Mouse (Mus musculus): ENCODE data around the gene Cldn24.
"Not testable (repeated sequence)": the region's sequence is repeated elsewhere in the genome, so short reads cannot be mapped to it uniquely, and the experiment has no call there.

Gene Cldn24

DNA sequence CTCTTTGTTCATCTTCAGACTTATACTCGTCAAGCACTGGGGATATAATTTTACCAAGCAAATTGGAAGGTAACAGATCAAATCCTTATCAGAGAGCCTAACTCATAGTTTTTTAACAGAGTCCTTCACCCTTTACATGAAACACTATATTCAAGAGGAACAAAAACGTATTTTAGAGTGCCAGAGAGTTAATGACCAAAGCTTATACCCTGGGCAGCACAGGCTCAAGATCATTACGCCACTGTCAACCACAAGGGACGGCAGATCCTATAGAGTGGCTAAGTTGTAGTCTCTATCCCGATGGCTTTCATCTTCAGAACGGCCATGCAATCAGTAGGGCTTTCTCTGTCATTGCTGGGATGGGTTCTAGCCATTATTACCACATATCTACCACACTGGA is at the start of gene Cldn24:
Cldn24 (plus strand) TSS at position 301 of the 400 bp plus-strand sequence.
- no peak for DNase-seq

DNA sequence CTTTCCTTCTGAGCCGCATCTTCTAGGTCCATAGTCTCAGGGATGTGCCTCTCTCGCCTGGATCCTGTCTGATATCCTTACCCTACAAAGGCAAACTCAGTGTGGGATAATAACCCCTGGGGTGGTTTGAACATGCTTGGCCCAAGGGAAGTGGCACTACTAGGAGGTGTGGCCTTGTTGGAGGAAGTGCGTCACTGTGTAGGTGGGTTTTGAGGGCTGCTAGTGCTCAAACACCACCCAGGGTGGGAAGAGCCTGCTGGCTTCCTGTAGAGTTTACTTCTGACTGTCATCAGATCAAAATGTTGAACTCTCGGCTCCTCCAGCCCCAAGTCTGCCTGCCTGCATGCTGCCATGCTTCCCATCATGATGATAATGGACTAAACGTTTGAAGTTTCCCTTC is 49.0 kb upstream of the Cldn24 start:
- DNase-seq, result no peak

DNA sequence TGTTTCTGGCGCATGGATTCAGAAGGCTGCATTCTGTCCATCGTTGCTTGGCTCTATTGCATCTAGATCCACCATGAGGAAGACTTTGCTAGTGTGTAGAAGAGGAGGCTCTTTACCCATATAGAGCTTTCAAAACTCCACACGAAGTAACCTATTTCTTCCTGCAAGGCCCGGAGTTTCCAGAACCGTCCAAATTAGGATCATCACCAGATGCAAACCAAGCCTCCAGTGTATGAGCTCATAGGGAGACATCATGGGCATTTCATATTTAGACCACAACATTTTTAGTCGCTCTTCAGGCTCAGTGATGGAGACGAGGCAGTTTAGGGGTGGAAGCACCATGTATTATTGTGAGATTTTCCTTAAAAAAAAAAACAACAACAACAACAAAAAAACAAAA is 44.5 kb upstream of the Cldn24 start:
- no peak for DNase-seq

DNA sequence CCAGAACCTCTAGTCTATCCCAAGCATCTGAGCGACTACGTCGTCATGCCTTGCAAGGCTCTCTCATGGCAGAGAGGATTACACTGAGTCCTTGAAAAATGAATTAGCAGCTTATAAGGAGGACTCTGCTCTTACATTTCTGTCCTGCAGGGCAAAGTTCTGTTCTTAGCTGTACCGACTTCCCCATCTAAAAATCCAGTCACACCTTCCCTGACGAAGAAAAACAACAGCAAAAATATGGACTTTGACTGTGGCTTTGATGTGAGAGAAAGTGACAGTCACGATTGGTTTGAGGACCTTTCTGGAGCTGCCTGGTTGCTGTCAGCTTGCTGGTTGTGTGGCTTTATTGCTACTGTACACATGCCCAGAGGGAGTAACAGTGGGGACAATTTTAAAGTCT is 42.4 kb upstream of the Cldn24 start:
- no peak for DNase-seq

DNA sequence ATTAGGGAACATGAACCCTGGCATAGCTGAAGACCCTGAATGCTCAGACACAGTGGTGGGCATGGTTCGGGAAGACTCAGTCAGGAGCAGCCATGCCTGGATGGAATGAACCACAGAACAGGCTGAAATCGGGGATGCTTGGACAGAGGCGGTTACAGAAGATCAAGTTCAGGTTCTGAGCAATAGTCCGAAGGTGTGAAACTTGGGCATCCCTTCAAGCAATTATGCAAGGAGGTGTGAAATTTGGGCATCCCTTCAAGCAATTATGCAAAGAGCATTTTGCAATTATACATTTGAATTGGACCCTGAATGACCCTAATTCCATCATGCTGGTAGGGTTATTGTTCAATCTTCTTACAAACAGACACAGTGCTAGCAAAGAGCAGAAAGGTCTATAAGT is 40.1 kb upstream of the Cldn24 start:
- DNase-seq, result no peak

DNA sequence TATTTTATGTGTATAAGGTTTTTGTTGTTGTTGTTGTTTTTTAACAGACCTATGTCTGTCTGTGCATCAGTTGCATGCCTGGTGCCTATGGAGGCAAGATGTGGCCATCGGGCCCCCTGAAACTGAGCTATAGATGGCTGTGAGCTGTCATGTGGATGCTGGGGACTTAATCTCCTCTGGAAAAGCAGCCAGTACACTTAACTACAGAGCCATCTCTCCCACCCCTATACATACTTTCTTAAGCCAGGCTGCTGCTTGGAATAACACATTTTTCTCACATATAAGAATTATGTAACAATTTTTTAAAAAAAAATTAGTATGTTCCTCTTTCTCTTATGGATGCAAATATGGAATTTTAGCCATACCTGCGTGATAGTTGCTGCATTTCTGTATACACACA is 38.4 kb upstream of the Cldn24 start:
- no peak for DNase-seq

DNA sequence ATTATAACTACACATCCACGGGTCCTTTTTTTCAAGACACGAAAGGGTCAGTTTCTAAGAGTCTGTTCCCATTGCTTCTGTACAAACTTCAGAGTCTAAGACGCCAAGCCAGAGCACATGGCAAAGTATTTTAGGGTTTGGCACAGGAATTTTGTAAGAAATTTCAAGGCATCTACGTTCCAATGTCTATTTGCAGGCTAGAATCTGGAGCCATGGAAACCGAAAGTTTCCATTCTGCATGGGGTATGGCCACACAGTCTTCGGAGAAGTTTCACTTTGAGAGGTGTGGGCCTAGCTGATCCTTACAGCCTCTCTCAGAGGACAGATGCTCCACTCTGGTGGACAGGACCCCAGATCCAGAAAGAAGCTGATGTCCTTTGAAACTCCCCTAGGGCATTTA is 38.0 kb upstream of the Cldn24 start:
- DNase-seq, result no peak

DNA sequence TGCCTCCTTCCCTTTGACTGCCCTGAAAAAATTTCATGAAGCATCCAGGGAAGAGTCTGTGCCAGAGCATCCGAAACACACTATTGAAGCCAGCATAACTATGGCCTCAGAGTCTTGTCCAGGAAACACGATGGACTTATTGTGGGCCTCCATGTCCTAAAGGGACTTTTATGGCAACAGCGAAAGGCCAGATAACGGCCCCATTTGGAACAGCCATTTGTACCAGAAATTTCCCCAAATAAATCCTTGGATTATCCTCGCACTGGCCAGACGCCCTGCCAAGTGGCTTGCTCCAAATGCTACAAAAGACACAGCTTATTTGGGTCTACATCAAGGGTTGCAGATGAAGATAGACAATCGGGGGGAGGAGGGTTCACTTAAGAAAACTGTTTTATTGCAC is 37.5 kb upstream of the Cldn24 start:
- no peak for DNase-seq

DNA sequence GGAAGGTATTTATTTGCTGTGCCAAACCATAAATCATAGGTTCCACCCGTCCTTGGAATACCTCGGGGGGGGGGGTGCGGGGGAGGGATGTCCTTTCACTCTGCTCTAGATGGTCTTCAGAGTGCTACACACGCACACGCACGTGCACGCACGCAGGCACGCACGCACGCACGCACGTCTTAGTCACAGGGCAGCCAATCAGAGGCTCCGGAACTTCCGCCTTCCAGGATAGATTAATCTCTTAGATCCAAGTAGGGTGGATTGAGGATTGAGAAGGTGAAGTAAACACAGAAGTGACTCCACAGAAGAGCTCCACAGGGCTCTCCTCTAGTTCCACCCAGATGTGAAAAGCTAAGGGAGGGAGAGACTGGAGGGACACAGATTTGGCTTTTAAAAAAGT is 35.6 kb upstream of the Cldn24 start:
- DNase-seq, result no peak

DNA sequence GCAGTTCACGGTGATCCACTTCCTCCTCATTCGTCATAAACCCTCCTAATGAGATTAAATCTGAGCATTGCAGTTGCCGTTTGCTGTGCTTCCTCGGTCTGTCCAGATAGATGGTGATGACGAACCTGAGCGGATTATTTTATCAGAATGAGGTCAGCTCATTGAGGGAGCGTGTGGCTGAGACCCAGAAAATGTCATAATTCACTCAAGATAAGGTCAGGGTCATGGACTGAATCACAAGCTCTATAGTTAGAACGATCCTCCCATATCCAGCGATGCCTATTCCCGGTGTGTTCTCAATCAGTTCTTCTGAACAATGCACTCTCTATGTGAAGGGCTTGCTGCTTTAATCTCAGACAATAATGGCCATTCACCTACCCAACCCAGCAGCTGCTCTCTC is 34.2 kb upstream of the Cldn24 start:
- DNase-seq, result no peak

DNA sequence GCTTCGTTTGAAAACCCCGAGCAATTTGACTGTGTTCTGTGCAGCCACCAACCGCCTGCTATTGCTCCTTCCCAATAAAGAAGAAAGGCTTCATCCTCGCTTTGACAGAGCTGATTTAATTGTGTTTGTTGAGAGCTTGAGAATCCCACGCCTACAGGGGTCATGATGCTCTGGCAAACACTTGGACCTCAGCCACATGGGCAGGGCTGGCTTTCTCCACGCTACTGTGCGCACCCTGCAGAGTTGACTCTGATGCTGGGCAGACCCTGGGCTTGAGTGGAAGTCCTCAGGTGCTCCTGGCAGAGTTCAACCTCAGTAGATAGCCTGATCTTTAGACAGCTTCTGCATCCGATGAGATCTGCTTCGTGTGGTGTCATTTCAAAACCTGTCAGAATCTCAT is 30.0 kb upstream of the Cldn24 start:
- DNase-seq, result no peak

DNA sequence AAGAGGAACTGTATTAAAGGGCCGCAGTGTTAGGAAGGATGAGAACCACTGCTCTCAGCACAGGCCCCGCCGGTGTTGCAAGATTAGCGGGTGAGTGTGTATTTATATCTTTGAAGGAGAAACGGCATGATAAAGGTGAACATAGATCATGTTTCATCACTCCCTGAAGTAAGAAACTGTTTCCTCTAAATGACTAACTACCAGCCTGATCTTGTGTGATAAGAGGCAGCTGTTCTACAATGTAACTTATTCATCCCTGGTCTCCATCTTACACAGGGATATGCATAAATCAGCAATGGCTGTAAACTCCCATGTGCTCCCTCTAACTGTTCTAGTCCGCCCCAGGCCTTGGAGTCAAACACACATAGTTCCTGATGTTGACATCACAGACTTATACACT is 22.5 kb upstream of the Cldn24 start:
- DNase-seq, result no peak

DNA sequence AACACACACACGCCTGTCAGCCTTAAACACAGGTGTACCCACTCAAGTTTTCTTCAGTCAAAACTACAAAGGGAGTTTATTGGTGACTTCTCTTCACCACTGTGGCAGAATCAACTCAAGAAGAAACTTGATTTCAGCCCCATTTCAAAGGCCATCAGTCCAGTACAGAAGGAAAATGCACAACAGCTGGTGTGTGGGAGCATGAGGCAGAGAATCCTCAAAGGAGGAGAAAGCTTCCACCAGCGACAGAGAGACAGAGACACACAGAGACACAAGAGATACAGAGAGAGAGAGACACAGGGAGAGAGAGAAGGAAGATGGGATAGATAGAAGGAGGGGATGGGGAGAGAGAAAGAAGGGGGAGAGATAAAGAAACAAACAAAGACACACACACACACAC is 19.6 kb upstream of the Cldn24 start:
- no peak for DNase-seq

DNA sequence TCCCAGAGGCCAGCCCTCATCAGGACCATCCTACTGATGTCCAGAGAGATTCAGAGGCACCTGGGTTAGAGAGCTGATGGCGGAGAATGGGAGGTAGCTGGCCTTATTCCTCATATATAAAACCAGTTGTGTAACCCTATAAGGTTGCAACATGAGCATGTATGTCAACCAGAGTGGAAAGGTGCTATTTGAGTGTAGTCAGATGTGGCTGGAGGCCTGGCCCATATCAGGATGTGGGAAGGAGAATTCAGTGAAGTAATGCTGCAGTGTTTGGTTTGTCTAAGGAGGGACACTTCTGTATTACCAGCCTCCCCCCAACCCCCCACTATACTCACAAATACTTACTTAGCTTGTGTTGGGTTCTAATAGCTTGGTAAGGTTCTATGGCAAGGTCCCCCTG is 17.7 kb upstream of the Cldn24 start:
- DNase-seq, result no peak

DNA sequence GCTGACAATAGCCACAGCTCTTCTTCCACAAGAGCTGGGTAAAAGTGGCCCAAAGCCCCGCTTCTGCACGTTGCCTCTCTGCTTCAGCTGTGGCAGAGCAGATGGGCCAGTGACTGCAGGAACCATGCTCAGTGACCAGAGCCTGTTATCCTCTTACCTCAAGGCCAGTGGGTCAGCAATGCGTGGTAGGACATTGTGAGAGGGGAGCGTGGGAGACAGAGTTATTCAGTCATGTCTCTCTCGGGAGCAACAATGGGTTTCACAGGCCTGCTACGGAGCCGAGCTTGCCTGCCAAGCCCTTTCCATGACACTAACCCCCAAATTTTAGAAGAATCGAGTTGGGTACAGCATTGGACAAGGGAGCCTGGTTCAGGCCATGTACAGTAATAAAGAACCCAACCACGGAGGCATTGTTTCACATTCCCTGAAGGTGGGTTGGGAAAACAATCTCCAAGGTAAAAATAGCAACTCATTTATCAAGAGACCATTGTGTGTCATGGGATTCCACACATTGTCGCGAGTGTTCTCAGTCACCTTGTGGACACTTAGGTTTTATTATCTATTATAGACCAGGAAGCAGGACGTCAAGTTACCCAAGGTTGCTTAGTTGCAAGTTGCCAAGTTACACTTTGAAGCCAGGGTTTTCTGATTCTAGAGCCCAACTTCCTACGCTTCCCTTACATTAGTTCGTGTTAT is 11.8 kb upstream of the Cldn24 start:
- no peak for DNase-seq

DNA sequence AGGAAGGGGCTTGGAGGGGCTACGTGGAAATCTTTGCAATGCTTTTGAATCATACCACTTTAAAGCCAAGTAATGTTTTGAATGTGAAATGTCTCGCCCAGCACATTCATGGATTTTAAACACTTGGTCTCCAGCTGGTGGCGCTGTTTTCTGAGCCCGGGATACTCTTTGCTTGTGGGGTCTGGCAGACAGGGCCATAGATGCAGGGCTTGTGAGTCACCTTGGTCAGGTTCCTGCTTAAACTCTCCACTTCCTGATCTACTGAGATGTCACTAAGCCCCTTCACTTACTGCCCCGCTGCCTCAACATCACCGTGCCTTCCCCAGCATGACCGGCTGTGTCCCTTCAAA is 11.3 kb upstream of the Cldn24 start:
- no peak for DNase-seq

DNA sequence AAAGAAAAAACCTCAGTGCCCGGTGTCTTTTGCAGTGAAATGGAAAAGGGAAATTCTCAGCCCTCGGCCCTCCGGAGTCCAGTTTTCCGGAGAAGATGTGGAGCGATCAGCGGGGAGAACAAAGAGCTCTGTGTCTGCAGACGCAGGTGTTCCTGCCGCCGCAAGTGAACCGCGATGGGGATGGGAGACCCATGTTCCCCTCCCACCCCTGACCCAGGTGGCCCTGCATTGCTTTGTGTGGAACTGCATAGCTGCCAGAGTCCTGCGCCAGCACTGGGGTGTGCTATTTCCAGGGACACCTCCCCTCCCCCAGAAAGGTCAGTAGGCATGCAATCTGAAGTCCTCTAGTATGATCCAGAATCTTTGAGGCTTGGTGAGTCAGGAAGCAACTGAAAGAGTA is 10.7 kb upstream of the Cldn24 start:
- DNase-seq, result no peak

DNA sequence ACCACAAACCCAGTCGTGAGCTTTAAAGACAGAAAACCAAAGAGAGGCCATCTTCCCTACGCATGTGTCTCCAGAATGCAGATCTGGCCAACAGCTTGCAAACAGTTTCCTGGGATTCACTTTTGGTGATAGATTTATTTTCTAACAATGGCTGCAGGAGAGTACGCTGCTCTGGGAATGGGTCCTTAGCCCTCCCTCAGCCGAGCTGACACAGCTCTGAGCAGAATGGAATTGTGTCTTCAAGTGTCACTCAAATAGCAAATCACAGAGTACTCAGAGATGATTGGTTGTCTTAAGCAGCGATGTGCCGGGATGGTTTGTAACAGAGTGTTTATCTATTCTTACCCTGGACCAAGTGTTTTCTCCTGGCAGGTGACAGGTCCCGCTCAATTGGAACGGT is 2.9 kb upstream of the Cldn24 start:
- no peak for DNase-seq

DNA sequence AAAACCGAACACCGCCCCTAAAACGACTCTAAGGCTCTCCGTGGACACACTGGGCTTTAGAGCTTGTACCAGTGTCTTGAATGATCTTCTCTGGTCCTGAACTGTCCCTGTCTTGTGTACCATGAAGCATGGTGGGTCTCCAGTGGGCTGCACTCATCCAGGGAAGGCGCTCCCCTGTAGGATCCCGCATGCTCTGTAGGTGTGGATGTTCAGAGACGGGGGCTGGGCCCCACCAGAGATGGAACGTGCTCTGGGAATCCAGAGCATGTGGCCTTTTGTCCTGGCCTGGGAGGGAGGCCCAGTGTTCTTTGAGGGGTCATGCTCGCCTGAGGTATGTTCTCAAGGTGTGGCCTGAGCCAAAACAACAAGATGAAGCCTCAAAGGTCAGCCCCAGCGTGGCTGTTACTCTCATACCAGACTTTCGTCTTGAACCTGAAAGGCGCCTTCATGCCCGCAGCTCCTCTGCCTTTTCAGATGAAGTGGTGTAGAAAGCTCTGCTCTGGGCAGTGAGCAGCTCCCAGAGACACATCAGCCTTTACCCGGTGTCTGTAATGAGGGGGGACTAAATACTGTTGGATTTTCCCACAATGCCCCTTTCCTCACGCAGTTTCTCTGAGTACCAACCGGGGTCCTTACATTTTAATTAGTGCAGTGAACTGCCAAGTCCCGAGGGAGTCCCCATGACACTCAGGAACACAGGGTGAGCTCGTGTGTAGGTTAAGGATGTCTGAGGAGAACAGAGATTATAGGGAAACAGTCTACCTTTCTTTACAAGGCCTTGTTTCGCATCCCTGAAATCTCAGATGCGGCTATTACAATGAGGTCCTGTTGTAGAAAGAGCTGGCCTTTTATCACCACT is 800 bp upstream of the Cldn24 start:
- DNase-seq, result no peak

DNA sequence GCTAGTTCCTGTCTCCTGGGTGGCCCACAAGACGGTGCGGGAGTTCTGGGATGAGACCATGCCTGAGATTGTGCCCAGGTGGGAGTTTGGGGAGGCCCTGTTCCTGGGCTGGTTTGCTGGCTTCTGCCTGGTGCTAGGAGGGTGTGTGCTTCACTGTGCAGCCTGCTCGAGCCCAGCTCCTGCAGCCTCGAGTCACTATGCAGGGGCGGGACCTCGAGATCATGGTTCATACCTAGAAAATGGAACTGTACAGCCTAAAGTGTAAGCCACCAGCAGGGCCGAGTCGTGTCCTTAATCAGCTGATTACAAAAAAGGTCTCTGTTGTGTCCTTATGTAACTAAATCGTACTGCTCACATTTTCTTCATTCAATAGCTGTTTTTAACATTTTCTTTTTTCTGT is 598 bp downstream of the Cldn24 start:
- not testable (repeated sequence) for DNase-seq

DNA sequence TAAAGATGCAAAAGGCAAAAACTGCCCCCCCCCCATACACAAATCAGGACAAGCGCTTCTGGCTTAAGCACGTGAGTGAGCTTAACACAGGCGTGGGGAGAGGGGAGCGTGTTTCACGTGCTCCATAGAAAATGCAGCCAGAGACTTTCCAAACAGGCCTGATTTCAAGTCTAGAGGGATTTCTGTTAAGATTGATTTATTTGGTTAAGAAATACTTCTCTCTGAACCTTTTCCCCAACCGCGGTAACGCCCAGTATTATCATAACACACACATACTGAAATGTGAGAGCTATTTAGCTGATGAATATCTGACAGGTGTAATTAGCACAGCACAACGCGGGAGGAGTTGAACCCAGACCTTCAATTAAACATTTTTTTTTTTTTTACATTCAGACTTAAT is 1.8 kb downstream of the Cldn24 start:
- DNase-seq, result no peak

DNA sequence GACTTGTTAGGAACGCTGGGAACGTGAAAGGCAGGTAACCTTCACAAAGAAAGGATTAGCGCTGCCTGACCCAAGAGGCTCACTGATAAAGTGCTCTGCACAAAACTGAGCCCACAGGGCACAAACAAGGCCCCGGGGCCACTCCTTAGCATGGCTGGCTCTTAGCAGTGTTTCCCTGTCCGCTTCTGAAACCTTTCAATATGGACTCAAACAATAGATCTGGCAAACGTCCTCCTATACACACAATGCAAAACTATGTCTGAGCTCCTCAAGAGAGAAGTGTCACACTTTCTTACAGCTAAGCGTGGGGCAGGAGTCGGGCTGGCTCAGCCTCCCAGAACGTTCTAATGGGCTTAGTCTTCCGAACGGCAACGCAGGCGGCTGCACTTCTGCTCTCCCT is 2.2 kb downstream of the Cldn24 start, which contains the start of gene Cldn22:
Cldn22 (plus strand) TSS at position 301 of the 400 bp plus-strand sequence.
- no peak for DNase-seq

DNA sequence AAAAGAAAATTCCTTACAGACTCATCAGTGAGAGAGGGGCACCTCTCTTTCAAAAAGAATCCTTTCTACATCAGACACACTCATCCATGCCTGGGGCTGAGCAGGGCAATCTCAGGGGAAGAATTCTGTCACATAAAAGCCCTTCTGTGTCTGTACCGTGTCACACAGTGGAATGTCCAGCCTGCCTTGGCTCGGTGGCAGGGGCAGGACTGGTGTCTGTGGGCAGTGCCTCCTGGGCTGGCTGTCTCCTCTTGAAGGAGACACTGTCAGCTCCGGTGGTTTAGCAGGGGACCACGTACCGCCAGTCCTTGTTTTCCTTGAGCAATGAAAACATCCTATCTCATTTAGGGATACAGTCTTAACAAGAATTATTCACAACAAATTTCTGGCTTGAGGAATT is 3.7 kb downstream of the Cldn24 start:
- DNase-seq, result no peak

DNA sequence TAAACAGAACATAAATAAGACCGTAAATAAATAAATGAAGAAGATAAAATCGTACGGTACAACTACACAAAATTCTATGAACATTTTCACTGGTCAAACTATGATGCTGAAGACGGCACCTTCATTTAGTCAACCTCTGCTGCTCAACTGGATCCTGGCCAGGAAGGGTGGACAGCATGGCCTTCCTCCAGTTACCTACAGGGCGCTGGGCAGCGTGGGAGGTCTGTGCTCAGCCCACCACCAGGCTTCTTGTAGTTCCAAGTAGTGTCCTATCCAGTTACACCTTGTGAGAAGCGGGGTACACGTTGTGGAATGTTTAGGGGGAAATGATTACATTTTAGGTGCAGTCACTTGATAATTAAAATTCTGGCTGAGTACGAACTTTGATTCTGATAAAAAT is 5.0 kb downstream of the Cldn24 start:
- no peak for DNase-seq

DNA sequence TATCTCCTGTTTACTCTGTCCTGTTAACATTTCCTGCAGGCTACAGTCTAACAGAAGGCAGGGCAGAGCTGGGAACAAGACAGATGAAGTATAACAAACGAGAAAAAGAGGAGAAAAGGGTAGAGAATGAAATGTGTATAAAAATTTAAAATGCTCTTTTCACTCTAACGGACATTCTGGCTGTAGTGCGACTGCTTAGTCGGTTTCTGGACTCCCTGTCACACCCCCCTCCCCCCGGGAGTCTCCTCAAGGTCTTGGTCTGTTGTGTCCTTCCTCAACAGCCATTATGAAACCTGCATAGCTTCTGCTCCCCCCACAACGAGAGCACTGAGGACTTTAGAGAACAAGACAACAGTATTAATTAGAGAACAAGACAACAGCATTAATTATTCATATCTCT is 10.7 kb downstream of the Cldn24 start:
- DNase-seq, result no peak
